Mouse (Mus musculus) monocyte, adult 5-6 weeks (primary cell): ENCODE results near the gene Ccdc146. TPM values are rescaled to one million over a fixed set of nuclear protein-coding genes. Genes with fewer than 3 reads are reported as not detected.

Experiments used
- ATAC-seq: fragments of 153-309, 156-312 bp; replicated peaks from 2 replicates; pipeline ENCODE4 v1.8.0; 2017; ENCODE audit warnings: mild to moderate bottlenecking; ENCODE audit not compliant: low TSS enrichment, insufficient number of reproducible peaks, severe bottlenecking, poor library complexity, low FRiP score
- total RNA-seq: library from RNA; stranded (forward); fragments of 200-1000, 200-491, 200-594 nt; gene quantifications from 3 replicates; pipeline ENCODE4 v1.2.3, GENCODE M21; 2017

Ccdc146 gene
- total RNA-seq, 1 experiment from 2014 or later, result not detected

DNA sequence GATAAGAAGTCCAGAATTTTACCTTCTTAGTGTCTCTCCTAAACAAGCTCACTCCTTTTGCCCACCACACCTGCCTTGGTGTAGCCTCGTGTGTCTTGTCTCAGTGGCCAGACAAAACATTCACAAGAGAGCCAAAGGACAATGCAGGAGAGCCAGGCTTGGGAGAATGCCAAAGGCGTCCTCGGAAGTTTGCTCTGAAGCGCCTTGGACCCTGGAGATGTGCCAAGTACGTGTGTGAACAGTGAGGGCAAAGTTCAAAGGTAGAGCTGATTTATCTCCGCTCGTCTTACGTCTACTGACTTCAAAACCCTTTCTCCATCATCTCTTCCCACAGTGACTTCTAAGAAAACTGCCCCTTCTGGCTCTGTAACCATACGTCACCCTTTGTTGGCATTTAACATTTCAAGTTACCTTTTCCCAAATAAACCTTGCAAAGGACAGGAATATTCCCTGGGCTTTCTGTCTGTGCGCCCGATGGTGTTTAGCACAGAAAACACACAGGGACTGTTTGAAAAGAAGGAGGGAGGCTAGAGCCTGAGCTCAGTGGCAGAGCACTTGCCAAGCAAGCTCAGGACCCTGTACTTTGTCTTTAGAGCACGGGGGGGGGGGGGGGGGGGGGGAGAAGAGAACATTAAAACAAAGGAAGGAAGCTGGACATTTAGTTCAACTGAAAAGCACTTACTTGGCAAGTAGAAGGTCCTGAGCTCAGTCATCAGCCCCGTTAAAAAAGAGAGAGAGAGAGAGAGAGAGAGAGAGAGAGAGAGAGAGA, 32.7 kb downstream of the Ccdc146 start:
- no peak for ATAC-seq

DNA sequence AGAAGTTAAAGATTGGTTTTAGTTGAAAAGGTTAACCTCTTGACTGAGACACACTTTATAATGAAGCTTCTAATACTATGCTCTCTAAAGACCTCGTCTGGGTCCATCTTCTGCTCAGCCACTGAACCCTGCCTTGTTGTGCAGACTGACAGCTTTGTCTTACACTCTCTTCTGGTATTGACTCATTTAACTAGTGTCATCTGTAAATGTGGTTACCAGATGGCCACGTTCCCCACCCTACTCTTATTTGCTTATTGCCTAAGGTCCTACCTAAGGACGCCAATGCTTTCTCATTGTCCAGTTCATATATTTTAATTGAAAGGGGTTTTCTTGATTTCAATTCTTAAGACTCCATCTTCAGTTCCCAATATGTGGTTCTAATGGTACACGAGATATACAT, 35.6 kb downstream of the Ccdc146 start:
- no peak for ATAC-seq

DNA sequence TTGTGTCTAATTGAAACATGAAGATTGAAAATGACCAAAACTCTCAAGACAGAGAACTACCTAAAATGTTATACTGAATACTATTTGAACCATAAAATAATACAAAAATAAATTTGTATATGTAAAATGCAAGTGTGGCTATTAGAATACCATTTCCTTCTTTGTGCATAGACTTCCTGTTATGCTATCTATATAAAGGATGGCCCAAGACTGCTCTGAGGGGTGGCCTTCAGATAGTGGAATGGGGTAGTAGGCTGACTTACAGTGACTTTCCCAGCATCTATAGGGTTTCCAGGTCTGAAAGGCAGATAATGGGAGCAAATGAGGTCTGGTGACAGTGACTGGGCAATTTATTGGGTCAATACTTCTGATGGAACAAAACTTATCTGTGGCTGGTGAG, 37.1 kb downstream of the Ccdc146 start:
- no peak for ATAC-seq

DNA sequence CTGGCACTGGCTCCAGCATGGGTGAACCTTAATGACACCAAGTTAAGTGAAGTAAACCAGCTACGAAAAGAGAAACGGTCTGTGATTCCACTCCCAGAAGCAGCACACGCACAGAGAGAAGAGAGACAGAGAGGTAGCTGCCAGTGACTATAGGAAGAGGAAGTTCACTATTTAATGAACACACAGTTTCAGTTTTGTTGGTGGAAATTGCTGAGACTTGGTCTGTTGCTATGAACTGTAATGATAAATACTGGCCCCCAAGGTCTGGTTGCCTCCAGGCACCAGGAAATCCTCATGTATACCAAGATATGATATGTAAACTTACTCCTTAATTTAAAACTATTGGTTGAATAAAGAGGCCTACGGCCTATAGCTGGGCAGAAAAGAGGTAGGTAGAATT, 38.0 kb downstream of the Ccdc146 start:
- peak; percentile 46 for ATAC-seq

DNA sequence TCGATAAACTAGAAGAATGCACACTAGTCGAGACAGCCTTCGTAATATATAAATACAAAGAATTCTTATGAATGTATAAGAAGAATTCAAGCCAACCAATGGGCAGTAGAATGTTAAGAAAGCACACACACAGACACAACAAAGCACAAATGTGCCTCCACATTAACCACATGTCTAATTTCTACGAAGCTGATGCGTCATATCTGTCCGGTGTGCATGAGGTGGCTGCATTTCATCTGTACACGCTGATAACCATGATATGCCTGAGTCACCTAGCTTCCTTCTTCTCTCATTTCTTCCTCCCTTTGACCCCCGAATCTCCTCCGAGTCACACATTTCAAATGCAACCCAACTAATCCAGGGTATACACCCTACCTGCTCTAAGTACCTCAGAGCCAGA, 39.5 kb downstream of the Ccdc146 start:
- ATAC-seq, result 0 out of 2 replicates have a peak, but pooled peaks have one; percentile 13

DNA sequence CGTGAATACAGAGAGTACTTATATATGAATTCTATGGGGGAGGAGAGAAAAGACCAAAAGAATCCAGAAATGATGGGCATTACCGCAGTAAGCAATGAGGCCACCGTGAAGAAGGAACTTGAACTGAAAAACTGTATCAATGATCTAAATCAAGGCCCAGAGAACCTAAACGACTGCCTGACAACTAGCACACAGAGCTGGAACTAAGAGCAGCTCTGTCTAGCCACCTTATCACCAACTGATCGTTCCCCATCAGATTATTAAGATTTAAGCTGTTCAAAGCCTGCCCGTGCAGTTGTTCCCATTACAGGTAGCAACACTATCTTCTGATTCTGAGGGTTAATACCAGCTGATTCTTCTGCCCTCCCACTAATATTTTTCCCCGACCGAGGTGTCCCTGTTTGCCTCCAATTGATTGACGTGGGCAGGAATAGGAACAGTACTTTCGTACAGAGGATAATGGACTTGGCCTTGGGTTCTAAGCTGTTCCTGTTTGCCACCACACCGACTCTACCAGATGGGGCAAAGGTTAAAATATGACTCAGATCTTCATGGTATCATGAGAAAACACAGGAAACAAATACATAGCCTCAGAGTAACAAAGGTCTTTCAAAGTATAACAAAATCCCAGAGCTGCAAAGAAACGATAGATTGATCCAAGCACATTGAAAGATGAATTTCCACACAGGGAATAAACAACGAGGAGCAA, 40.1 kb downstream of the Ccdc146 start:
- ATAC-seq, result no peak

DNA sequence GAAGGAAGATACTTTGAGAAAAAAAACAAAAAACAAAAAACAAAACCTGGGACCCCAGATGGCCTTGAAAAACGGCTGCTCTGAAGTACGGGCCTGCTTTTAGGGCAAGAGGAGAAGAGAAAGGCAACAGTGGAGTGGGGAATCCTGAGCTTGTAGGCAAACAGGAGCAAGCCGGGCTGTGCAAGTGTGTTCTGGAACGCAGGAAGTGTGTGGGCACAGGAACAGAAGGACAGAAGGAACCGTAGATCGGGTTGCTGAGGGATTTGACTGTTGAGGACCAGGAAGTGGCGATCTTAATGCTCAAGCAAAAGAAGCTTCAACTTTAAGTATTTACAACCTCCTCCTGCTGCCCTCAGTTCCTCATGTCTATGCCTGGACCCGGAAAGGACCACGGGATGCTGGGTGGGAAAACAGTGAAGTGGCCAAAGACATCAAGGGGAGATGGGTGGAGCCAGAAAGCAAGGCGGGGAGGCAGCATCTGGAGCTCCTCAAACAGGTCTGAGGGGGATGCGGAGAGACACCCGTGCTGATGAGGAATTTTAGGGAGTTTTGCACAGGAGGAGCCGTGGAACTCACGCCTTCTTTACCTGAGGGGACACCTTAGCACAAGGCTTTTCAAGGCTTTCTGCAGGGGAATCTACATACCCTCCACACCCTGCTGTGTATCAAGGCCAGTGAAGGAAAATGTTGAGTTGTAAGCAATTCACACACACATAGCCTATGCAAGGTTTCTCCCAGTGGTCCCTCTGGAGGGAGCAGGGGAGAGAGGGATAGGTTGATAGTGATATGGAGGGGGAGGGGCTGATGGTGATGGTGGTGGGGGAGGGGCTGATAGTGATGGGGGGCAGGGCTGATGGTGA, 40.9 kb downstream of the Ccdc146 start:
- ATAC-seq, result no peak

DNA sequence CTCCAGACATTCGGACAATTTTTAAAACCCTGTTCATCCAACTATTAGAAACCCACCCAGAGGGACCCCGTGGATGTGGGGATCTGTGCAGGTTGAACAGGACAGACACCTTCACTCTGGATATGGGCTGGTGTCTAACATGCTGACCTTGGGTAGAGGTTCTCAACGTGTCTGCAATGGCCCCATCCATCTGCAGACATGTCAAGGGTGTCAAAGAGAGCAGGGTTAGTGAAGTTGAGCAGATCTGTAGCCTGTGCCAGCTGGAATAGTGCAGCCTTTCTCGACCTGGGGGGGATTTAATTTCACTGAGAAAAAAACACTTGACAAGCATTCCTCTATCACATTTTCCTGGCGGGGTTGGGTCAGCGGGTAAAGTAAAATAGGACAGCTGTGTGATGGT, 41.8 kb downstream of the Ccdc146 start:
- ATAC-seq, result no peak

DNA sequence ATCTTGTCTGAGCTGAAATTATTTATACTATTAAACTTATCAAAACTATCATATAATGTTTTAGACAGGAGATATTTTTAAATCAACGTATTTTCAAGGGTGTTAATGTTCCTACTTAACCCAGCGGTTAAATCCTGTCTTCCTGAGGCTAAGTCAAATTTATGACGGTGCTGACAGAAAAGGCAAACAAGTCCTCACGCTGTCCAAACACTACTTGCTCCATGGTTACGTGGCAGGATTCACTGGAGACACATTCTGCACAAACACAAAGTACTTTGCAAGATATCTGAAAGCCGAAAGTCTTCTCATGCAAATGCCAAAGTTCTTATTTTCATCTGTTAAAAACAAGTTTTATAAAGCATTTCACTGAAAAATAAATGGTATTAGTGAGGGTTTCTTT, 42.5 kb downstream of the Ccdc146 start:
- no peak for ATAC-seq

DNA sequence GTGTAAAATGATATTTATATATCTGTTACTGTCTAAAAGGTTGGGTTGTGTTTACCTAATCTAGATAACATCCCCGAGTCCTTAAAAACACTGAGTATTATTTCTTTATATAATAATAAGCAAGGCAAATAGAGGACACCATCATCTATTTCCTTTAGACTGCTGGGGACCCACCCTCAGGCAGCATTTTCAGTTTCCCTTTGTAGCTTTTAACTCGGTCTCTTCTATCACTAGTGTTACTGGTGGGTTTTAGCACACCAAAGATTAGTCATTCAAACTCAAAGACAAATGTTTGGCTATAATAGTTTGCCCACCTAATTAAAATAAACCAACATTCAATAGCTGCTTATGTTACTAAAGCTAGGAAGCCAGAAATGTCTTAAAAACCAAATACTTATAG, 46.1 kb downstream of the Ccdc146 start:
- no peak for ATAC-seq

DNA sequence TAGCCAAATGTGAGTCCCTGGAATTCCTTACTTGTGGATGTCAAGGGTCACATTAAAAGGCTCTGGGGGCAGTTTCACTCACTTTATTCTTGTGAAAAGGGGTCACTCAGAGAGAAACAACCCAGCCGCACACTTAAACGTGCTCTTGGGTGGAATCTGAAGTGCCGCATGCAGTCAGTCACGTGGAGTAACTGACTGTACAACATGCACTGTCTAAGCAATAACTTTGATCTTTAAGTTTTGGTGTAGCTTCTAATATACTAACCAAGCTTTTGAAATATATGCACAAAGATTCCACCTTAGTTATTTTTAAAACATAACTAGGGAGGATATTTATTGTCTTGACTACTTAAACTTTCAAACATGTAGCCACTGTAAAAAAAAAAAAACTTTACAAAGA, 47.5 kb downstream of the Ccdc146 start:
- no peak for ATAC-seq

DNA sequence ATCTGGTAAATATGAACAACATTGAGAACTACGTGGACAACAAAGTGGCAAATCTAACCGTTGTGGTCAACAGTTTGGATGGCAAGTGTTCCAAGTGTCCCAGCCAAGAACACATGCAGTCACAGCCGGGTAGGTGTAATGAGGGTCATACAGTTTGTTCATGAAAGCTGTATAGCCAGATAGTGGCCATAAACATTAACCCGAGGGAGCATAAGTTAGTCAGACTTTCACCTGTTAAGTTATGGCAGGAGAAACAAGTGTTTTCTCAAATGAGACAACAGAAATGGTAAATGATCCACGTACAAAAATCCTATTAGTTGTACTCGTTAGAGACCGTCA, 51.3 kb downstream of the Ccdc146 start:
- ATAC-seq, result no peak

DNA sequence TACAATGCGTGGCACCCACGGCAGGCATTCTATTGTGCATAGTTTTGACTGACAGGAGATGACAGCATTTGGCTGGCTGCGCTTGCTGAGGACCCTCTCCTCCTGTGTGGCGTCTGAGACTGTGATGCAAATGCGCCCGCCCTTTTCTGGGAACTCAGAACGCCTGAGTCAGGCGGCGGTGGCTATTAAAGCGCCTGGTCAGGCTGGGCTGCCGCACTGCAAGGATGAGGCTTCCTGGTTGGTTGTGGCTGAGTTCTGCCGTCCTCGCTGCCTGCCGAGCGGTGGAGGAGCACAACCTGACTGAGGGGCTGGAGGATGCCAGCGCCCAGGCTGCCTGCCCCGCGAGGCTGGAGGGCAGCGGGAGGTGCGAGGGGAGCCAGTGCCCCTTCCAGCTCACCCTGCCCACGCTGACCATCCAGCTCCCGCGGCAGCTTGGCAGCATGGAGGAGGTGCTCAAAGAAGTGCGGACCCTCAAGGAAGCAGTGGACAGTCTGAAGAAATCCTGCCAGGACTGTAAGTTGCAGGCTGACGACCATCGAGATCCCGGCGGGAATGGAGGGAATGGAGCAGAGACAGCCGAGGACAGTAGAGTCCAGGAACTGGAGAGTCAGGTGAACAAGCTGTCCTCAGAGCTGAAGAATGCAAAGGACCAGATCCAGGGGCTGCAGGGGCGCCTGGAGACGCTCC, 51.8 kb downstream of the Ccdc146 start, which contains the start of gene Fgl2:
Gene Fgl2 (plus strand): TSS at position 150 of the 687 bp plus-strand sequence.
- ATAC-seq, result peak; percentile 86

DNA sequence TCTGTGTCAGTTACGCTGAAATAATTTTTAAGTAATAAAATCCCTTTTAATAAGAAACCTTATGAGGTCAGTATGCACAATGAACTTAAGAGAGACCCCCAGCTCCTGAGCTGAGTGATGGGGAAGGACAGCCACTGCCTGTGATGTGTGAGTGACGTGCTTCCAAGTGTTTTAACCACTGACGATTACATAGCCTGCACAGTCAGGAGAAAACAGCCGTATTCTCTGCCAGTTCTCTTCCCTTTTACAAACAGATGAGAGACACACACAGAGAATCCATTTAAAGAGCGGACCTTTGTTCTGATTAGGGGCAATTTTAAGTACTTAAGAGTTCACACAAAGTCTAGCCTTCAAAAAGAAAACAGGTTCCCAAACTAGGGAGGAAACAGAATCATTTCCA, 52.6 kb downstream of the Ccdc146 start:
- ATAC-seq, result no peak

DNA sequence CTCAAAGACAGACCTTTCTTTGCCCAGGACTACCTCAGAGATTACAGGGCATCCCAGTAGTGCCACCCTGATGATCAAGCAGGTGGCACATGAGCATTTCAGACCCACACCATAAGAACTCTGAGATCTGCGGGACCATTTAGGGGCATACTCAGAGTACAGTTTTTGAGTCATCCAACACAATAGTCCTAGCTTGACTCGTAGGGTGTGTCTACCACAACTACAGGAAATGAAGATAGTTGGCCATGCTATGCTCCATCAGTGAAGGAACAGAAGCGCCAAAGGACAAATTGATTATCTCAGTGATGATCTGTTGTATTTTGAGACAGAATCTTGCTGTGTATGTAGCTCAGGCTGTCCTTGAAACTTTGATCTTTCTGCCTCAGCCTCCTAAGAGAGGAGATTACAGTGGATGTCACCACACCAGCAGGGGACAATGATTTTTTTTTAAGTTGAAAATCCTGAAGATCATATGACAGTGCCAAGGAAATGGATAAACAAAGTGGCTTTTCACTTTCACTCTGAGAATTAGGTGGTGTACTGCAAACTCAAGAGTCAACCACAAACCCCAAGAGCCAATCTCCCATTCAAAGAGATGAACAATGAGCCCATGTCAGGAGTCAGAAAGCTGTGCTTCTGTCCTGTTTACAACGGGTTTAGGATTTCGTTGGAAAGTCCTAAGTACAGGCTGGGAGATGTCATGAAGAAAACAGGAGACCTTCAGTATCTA, 54.1 kb downstream of the Ccdc146 start:
- ATAC-seq, result no peak

DNA sequence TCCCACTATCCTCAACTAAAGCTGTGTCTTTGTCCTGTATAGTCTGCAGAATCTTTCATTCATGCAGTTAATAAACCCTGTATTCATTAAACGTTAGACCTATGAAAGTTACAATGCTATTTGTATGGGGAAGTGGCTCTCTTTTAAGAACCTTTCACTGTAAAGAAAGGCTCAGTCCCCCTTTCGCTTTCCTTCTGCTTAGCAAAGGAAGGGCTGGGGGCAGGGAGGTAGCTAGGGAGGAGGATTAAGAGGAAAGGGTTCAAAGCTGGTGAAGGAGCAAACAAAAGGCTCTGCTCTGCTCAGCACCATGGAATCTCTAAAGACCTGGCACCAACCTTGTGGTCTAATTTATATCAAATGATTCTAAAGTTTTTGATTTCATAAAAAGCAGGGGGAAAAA, 57.0 kb downstream of the Ccdc146 start:
- ATAC-seq, result no peak

DNA sequence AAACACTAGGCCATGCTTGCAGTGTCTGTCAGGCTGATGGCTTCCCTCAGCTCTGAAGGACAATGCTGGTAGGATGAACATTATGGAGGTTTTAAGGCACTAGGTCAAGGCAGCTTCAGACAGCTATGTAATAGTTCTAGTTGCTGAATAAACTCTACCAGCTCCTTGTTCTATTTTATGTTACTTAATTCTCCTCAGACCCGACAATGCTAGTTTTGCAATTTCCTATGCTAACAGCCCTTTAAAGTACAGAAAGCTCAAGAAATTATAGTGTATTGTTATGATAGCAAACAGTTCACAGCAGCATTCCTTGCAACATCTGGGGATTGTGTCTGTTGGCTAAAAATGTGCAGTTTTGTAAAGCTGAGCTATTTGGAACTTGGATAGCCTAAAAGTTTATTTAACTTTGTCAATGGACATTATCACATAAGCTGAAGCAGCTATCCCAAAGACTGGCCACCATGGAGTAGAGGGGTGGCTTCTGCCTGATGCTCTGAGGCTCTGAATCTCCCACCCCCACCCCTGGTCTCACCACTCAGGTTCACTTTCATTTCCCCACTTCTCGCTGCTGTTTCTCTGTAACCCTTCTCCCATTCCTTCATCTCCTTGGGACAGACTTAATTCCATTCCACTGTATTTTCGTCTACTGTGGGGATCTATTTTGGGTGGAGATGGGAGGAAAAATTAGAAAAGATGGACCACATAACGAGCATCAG, 58.0 kb downstream of the Ccdc146 start:
- no peak for ATAC-seq

DNA sequence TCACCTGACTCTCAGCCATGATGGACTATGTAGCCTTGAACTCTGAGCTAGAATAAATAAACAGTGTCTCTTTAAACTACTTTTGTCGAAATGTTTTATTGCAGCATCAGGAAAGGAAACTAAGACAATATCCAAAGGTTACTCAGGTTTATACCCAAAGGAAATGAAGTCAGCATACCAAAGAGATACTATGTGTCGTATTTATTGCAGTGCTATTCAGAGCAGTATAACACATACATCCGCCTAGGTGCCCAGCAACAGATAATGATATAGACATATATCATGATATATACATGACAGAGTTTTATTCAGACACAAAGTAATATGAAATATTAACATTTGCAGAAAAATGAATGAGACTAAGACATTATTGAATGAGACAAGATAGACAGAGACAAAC, 61.1 kb downstream of the Ccdc146 start:
- no peak for ATAC-seq
